Mouse (Mus musculus) cortical plate, adult 2 months (tissue): ENCODE measurements around the gene Synj2bp.
"Not testable (repeated sequence)": the region's sequence is repeated elsewhere in the genome, so short reads cannot be mapped to it uniquely, and the experiment has no call there.

Experiments used
- CTCF ChIP-seq: fragments of 200-500 bp; IDR thresholded peaks from 2 replicates; pipeline ENCODE4 v1.5.1; 2011; ENCODE audit warnings: mild to moderate bottlenecking, control low read depth, low read length; ENCODE audit not compliant: insufficient read depth; ENCODE audit errors: extremely low read depth
- POLR2A ChIP-seq: fragments of 200-500 bp; IDR thresholded peaks from 2 replicates; pipeline ENCODE4 v1.6.1; 2011; ENCODE audit warnings: mild to moderate bottlenecking, low read length, control low read depth; ENCODE audit not compliant: insufficient read depth; ENCODE audit errors: extremely low read depth

DNA sequence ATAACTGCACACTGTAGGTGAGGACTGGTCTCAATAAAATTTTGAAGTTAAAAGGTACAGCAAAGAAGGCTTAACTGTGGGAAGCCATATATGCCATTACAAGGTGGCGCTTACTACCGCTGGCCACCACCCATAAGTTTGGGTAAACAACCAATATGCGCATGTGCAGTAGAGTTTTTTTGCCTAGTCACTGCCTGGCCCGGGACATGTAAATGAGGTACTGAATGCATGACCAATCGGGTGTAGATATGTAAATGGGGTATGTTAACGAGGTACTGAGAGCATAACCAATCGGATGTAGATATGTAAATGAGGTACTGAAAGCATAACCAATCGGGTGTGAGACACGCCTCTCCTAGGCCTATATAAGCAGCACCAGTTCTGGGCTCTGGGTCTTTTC is 35.8 kb downstream of the Synj2bp start:
- TF ChIP-seq CTCF, POLR2A: not testable (repeated sequence)
